20 mouse cellular contexts compared by ENCODE assay signal in genomic region chr12:77288507-77288906, GRCm38 (mm10).
"Had no signal": no experiment of that assay in that cellular context is flagged by ENCODE, and none has a peak within 500 bp of the region (broad histone marks: within the 10 kb centered on the region; RNA-seq: fewer than 3 reads in every experiment).

No protein-coding gene starts in this region.

- ATAC-seq: midbrain, embryonic 13.5 days; midbrain, embryonic 16.5 days had no signal

- H3K9me3 ChIP-seq: kidney, embryonic 15.5 days; liver, embryonic 13.5 days; megakaryocyte, embryonic 14.5 days; midbrain, embryonic 10.5 days; midbrain, embryonic 13.5 days; neural tube, embryonic 13.5 days had no signal

- H3K4me3 ChIP-seq: kidney, embryonic 15.5 days; left cerebral cortex, adult 2 months; liver, embryonic 13.5 days; megakaryocyte, embryonic 14.5 days; midbrain, embryonic 10.5 days; midbrain, embryonic 13.5 days; myocyte; neural tube, embryonic 13.5 days had no signal

- DNase-seq: kidney, adult 8-10 months; kidney, postnatal 10 days; kidney, postnatal 36 days; layer of hippocampus, postnatal 36 days; liver, embryonic 13.5 days; lung, adult 2 months; lung, postnatal 14 days; lung, postnatal 4 days; thymus, adult 2 months; thymus, postnatal 14 days; thymus, postnatal 4 days had no signal

- H3K27me3 ChIP-seq: kidney, embryonic 15.5 days; liver, embryonic 13.5 days; megakaryocyte, embryonic 14.5 days; midbrain, embryonic 13.5 days; neural tube, embryonic 13.5 days had no signal

- H3K36me3 ChIP-seq: kidney, embryonic 15.5 days; liver, embryonic 13.5 days; midbrain, embryonic 10.5 days; midbrain, embryonic 13.5 days; neural tube, embryonic 13.5 days had no signal

- H3K9ac ChIP-seq: kidney, embryonic 15.5 days; liver, embryonic 13.5 days; midbrain, embryonic 13.5 days; neural tube, embryonic 13.5 days had no signal

- H3K4me2 ChIP-seq: kidney, embryonic 15.5 days; liver, embryonic 13.5 days; midbrain, embryonic 13.5 days; neural tube, embryonic 13.5 days had no signal

- H3K27ac ChIP-seq: kidney, embryonic 15.5 days; left cerebral cortex, adult 2 months; liver, embryonic 13.5 days; midbrain, embryonic 10.5 days; midbrain, embryonic 13.5 days; neural tube, embryonic 13.5 days; stomach, postnatal 0 days had no signal

- H3K4me1 ChIP-seq: midbrain, embryonic 10.5 days; midbrain, embryonic 13.5 days; neural tube, embryonic 13.5 days had no signal
